Mouse (Mus musculus): ENCODE measurements at regions not wholly inside any gene's neighbourhood (a gene's known extent, or its start where the extent isn't known, plus 50 kb on each side); places are given as distances from the start of the nearest gene placed in this dataset.

DNA sequence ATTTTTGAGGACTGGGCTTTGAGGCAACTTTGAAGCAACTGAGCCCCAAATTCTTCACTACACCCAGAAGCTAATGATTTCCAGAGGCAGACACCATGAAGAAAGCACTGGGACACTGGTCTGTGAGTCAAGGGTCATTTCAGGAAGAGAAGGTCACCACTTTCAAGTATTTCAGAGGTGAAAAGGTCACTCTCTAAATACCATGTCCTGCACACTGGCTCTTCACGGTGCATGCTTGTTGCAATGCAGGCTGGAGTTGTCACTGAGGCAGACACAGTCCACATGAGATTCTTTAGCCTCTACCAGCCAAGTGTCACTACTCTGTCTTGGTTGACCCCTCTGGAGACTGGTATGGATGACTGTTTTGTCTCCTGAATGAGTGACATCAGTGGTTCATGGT lies 320.7 kb upstream of the Npvf start:
- no peak overlapping the region for H3K4me2 ChIP-seq (ENCODE audit: low read depth)
- H3K4me3 ChIP-seq (ENCODE audit: low read depth, low read length) = no peak overlapping the region
- 44% methylated on average over 1 of the region's 1 CpGs for WGBS
- no peaks in the 10 kb centered on the region for H3K27me3 ChIP-seq (ENCODE audit: insufficient read depth, low read length)
- DNase-seq = no peak
- no peaks in the 10 kb centered on the region for H3K9me3 ChIP-seq (ENCODE audit: low read length)
- H3K27ac ChIP-seq (ENCODE audit: low read depth, low read length) = no peak overlapping the region
- no peak overlapping the region for H3K9ac ChIP-seq
- no peak for ATAC-seq
- H3K4me1 ChIP-seq (ENCODE audit: insufficient read depth) = no peaks in the 10 kb centered on the region
- no peak for TF ChIP-seq CTCF (IDR thresholded peaks at IDR 0.05; ENCODE audit: low read depth)
- no peaks in the 10 kb centered on the region for H3K36me3 ChIP-seq (ENCODE audit: insufficient read depth)

DNA sequence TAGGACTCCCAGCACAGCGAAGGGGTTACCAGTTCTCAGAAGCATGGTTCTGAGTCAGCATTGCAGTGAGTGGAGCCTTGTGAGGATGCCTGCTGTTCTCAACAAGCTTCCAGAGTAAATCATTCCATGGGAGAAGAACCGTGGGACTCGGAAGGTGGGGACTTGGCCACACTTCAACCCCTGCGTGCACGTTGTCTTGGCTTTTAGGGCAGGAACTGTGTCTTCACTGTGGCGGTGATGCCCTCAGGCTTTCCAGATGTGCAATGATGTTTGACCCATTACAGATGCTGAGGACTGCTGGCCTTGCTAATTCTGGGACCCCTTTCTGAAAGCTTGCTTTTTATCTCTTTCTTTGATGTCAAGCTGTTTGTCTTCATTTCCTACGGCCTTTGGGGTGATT lies 322.7 kb upstream of the Npvf start:
- 35% methylated on average over 7 of the region's 7 CpGs for WGBS
- H3K9ac ChIP-seq = no peak overlapping the region
- no peaks in the 10 kb centered on the region for H3K9me3 ChIP-seq (ENCODE audit: low read length)
- H3K27ac ChIP-seq (ENCODE audit: low read depth, low read length) = no peak overlapping the region
- DNase-seq (no peak), ATAC-seq (no peak)
- no peaks in the 10 kb centered on the region for H3K36me3 ChIP-seq (ENCODE audit: insufficient read depth)
- TF ChIP-seq CTCF (IDR thresholded peaks at IDR 0.05; ENCODE audit: low read depth) = no peak
- no peaks in the 10 kb centered on the region for H3K4me1 ChIP-seq (ENCODE audit: insufficient read depth)
- H3K27me3 ChIP-seq (ENCODE audit: insufficient read depth, low read length) = no peaks in the 10 kb centered on the region
- no peak overlapping the region for H3K4me2 ChIP-seq (ENCODE audit: low read depth)
- H3K4me3 ChIP-seq (ENCODE audit: low read depth, low read length) = no peak overlapping the region

DNA sequence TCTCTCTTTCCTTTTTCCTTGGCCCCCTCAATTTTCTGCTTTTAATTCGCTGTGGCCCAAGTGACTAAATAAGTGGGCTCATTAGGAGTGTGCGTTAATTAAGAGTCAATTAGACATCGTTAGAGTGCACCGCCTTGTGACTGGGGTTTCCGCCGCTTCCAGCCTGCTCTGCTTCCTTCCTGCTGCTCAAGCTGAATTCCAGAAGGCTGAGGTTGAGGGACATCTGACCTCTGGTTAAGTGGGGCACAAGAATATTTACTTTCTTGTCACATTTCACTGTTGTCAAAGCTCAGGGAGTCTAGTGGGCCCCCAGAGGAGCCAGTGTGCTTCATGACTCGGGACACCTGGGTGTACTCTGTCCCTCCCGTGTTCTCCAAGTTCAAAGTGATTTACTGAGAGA lies 323.1 kb upstream of the Npvf start:
- WGBS = 25% methylated on average over 8 of the region's 8 CpGs
- no peak overlapping the region for H3K4me3 ChIP-seq (ENCODE audit: low read depth, low read length)
- DNase-seq = no peak

DNA sequence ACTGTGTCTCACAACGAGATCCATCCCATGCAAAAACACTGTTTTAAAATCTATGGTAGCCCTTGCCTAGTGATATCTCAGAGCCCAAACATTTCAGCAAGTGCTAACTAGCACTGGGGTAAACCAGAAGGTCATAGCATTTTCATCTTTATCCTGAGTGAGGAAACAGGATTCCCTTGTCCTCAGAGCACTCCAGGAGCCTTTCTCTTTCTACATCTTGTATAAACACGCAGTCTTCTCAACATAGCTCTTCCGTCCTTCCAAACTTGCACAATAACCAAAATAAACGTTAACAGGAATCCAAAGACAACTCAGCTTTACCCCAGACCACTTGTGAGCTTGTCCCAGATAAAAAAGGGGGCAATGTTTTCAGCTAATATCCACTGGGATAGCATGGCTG lies 323.8 kb upstream of the Npvf start:
- H3K36me3 ChIP-seq (ENCODE audit: insufficient read depth) = no peaks in the 10 kb centered on the region
- H3K9ac ChIP-seq = no peak overlapping the region
- no peaks in the 10 kb centered on the region for H3K4me1 ChIP-seq (ENCODE audit: insufficient read depth)
- H3K4me2 ChIP-seq (ENCODE audit: low read depth) = no peak overlapping the region
- H3K27me3 ChIP-seq (ENCODE audit: insufficient read depth, low read length) = no peaks in the 10 kb centered on the region
- WGBS = 77% methylated on average over 4 of the region's 4 CpGs
- H3K4me3 ChIP-seq (ENCODE audit: low read depth, low read length) = no peak overlapping the region
- DNase-seq (no peak), ATAC-seq (no peak)
- no peak overlapping the region for H3K27ac ChIP-seq (ENCODE audit: low read depth, low read length)
- H3K9me3 ChIP-seq (ENCODE audit: low read length) = no peaks in the 10 kb centered on the region
- no peak for TF ChIP-seq CTCF (IDR thresholded peaks at IDR 0.05; ENCODE audit: low read depth)

More for the DNA sequence above, 323.1 kb upstream of the Npvf start:
- Histone ChIP-seq H3K4me2 (ENCODE audit: low read depth) (no peak overlapping the region), H3K27ac (ENCODE audit: low read depth, low read length) (no peak overlapping the region), H3K4me1 (ENCODE audit: insufficient read depth) (no peaks in the 10 kb centered on the region), H3K9me3 (ENCODE audit: low read length) (no peaks in the 10 kb centered on the region), H3K9ac (no peak overlapping the region), H3K36me3 (ENCODE audit: insufficient read depth) (no peaks in the 10 kb centered on the region), H3K27me3 (ENCODE audit: insufficient read depth, low read length) (no peaks in the 10 kb centered on the region)
- no peak for TF ChIP-seq CTCF (IDR thresholded peaks at IDR 0.05; ENCODE audit: low read depth)
- no peak for ATAC-seq

DNA sequence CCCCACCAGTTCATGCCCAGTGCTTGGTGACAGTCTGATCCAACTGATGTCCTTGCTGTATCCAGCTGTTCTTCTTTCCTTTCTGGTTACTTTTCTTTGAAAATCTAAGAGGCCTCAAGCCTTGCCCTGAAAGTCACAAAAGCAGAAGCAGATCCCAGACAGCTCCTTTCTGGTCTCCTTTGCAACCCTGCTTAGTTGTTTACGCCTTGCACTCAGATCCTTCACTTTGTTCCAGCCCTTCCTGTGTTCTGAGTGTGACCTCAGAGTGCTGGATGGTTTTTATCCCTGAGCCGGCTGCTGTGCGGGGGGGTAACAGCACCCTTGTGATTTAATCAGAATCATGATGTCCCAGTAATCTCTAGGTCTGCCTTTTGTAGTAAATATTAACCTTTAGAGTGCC lies 324.3 kb upstream of the Npvf start:
- no peaks in the 10 kb centered on the region for H3K27me3 ChIP-seq (ENCODE audit: insufficient read depth, low read length)
- no peak overlapping the region for H3K27ac ChIP-seq (ENCODE audit: low read depth, low read length)
- H3K9ac ChIP-seq = no peak overlapping the region
- no peaks in the 10 kb centered on the region for H3K4me1 ChIP-seq (ENCODE audit: insufficient read depth)
- no peaks in the 10 kb centered on the region for H3K9me3 ChIP-seq (ENCODE audit: low read length)
- DNase-seq (no peak), ATAC-seq (no peak)
- no peak overlapping the region for H3K4me3 ChIP-seq (ENCODE audit: low read depth, low read length)
- no peak for TF ChIP-seq CTCF (IDR thresholded peaks at IDR 0.05; ENCODE audit: low read depth)
- H3K4me2 ChIP-seq (ENCODE audit: low read depth) = no peak overlapping the region
- 38% methylated on average over 3 of the region's 3 CpGs for WGBS
- no peaks in the 10 kb centered on the region for H3K36me3 ChIP-seq (ENCODE audit: insufficient read depth)

DNA sequence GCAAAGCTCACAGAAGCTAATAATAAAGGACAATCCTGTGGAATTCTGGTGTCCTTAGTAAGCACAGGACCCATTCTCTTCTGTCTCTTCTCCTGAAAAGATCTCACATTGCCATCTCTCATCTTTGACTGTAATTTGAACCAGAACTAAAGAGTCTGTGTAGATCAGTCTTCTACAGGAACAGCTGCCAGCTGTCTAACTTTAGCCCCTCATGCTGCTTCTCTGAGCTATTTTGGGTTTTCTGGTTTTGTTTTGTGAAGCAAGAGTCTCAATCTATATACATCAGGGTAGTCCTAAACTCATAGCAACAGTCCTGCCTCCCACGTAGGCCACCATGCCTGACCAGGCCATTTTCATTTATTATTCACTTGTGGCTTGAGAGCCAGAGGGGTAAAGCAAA lies 325.5 kb upstream of the Npvf start:
- H3K4me3 ChIP-seq (ENCODE audit: low read depth, low read length) = no peak overlapping the region
- no peak overlapping the region for H3K9ac ChIP-seq
- ATAC-seq = no peak
- DNase-seq = no peak
- H3K4me1 ChIP-seq (ENCODE audit: insufficient read depth) = no peaks in the 10 kb centered on the region
- no peaks in the 10 kb centered on the region for H3K9me3 ChIP-seq (ENCODE audit: low read length)
- WGBS = 78% methylated on average over 1 of the region's 1 CpGs
- no peaks in the 10 kb centered on the region for H3K36me3 ChIP-seq (ENCODE audit: insufficient read depth)
- no peaks in the 10 kb centered on the region for H3K27me3 ChIP-seq (ENCODE audit: insufficient read depth, low read length)
- H3K4me2 ChIP-seq (ENCODE audit: low read depth) = no peak overlapping the region
- TF ChIP-seq CTCF (IDR thresholded peaks at IDR 0.05; ENCODE audit: low read depth) = no peak
- H3K27ac ChIP-seq (ENCODE audit: low read depth, low read length) = no peak overlapping the region

DNA sequence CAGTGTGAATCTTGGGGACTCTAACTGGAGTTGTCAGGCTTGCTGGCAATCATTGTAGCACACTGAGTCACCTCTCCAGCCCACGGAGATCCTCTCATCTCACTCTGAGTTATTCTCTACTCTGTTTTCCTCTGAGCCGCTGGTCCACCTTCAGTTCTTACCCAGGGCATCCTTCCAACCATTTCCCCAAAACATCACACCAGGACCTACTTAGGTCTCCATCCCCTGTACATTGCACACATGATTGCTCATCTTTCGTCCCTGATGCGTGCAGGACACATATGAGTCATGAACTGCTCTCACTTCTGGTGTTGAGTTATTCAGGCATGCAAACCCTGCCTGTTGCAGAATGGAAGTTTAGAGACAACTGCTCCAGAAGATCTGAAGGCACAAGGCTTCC lies 326.1 kb upstream of the Npvf start:
- 90% methylated on average over 4 of the region's 4 CpGs for WGBS
- ATAC-seq = no peak

More for the DNA sequence above, 326.1 kb upstream of the Npvf start:
- TF ChIP-seq CTCF (IDR thresholded peaks at IDR 0.05; ENCODE audit: low read depth) = no peak
- H3K9ac ChIP-seq = no peak overlapping the region
- H3K4me1 ChIP-seq (ENCODE audit: insufficient read depth) = no peaks in the 10 kb centered on the region
- no peaks in the 10 kb centered on the region for H3K9me3 ChIP-seq (ENCODE audit: low read length)
- H3K4me2 ChIP-seq (ENCODE audit: low read depth) = no peak overlapping the region
- no peaks in the 10 kb centered on the region for H3K27me3 ChIP-seq (ENCODE audit: insufficient read depth, low read length)
- H3K4me3 ChIP-seq (ENCODE audit: low read depth, low read length) = no peak overlapping the region
- H3K36me3 ChIP-seq (ENCODE audit: insufficient read depth) = no peaks in the 10 kb centered on the region
- no peak for DNase-seq
- H3K27ac ChIP-seq (ENCODE audit: low read depth, low read length) = no peak overlapping the region

Measured in forebrain, postnatal 0 days (tissue).